Mouse (Mus musculus): ENCODE results near the gene Sdhaf1. TPM values are rescaled to one million over a fixed set of nuclear protein-coding genes. Genes with fewer than 3 reads are reported as not detected.
A peak's percentile ranks its signal among the peaks of the same experiment; 100 is the strongest.

The Sdhaf1 gene
- polyA plus RNA-seq, 1 experiment from 2014 or later, result 21.6 TPM

GRCm38 (mm10) chr7:30353279-30353822 is 29.7 kb upstream of the Sdhaf1 start:
- peaks cover 4% of the 10 kb centered on the region; the same call in 1 of the 2 replicates for H3K27me3 ChIP-seq (ENCODE audit: control insufficient read depth, insufficient read depth, low read length)

DNA sequence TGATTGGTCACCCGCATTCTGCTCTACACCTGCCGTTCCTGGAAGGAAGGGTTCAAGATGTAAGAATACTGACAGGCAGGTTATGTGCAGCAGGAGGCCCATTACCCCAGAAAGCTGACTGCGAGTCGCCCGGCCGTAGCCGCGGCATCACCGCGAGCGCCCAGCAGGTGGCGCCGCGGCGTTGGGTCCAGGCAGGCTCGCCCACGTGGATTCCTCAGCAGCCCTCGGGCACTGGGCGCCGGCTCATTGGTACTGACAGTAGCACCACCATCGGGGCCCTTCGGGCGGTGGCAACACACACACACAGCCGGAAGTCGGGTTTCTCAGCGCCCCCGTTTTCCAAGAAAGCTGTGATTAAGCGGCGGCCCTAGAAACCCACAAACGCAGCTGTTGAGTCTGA is 24.1 kb upstream of the Sdhaf1 start:
- H3K27me3 ChIP-seq (ENCODE audit: control insufficient read depth, insufficient read depth, low read length), result peaks cover 12% of the 10 kb centered on the region; the same call in 1 of the 2 replicates
- peak; percentile 79 for DNase-seq (ENCODE audit: low spot score)
- no peak overlapping the region for H3K27ac ChIP-seq (replicated peaks; ENCODE audit: low read depth, low read length)
- no peaks in the 10 kb centered on the region for H3K9me3 ChIP-seq (ENCODE audit: control insufficient read depth, low read length)
- ATAC-seq (ENCODE audit: insufficient number of reproducible peaks, low FRiP score, low TSS enrichment, low read depth), result 0 out of 2 replicates have a peak, but pooled peaks have one; percentile 44
- no peak overlapping the region for H3K9ac ChIP-seq (ENCODE audit: low read length)
- no peak overlapping the region for H3K4me3 ChIP-seq (ENCODE audit: low read depth, low read length)
- H3K4me2 ChIP-seq (ENCODE audit: low read depth, severe bottlenecking), result no peak overlapping the region
- H3K4me1 ChIP-seq (ENCODE audit: control insufficient read depth, insufficient read depth, low read length), result no peaks in the 10 kb centered on the region
- WGBS, result 3% methylated on average over 30 of the region's 30 CpGs
- no peaks in the 10 kb centered on the region for H3K36me3 ChIP-seq (ENCODE audit: control insufficient read depth, insufficient read depth, low read length)

More at GRCm38 (mm10) chr7:30353279-30353822, 29.7 kb upstream of the Sdhaf1 start:
- Histone ChIP-seq H3K4me3 (ENCODE audit: low read depth, low read length) (no peak overlapping the region), H3K9ac (ENCODE audit: low read length) (no peak overlapping the region), H3K4me1 (ENCODE audit: control insufficient read depth, insufficient read depth, low read length) (no peaks in the 10 kb centered on the region), H3K4me2 (ENCODE audit: low read depth, severe bottlenecking) (no peak overlapping the region), H3K36me3 (ENCODE audit: control insufficient read depth, insufficient read depth, low read length) (no peaks in the 10 kb centered on the region), H3K27ac (replicated peaks; ENCODE audit: low read depth, low read length) (no peak overlapping the region), H3K9me3 (ENCODE audit: control insufficient read depth, low read length) (no peaks in the 10 kb centered on the region)
- peak; percentile 80 for DNase-seq (ENCODE audit: low spot score)
- ATAC-seq (ENCODE audit: insufficient number of reproducible peaks, low FRiP score, low TSS enrichment, low read depth), result no peak
- WGBS, result 13% methylated on average over 6 of the region's 6 CpGs

DNA sequence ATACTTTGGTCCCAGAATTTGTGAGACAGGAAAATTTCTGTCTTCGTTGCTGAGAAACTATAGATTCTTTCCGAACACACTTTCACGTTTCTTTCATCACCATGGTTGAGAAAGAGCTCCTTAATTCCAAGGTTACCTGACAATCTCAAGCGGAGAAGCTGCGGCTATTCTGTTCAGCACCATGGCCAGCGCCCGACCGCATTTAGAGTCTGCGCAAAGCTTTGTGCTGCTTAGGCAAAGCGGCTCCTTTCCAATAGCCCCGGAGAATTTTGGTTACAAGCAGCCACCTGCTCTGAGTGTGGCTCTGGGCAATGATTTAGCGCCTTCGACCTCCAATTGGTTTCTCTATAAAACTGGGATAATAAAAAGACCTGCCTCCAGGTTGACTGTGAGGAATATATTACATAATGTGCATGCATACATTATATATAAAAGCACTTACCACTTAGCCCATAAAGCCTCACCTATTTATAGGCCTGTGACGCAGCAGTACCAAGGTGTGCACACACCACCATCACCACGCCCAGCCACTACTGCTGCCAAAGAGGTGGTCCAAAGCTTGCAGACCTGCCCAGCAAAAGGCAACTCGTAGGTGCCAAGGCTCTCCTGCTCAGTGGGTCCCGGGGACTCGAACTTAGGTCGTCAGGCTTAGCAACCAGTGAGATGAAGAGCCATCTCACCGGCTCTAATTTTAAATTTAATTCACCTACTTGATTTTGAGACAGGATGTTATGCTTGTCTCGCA is 23.1 kb upstream of the Sdhaf1 start:
- Histone ChIP-seq H3K4me1 (ENCODE audit: control insufficient read depth, insufficient read depth, low read length) (no peaks in the 10 kb centered on the region), H3K27me3 (ENCODE audit: control insufficient read depth, insufficient read depth, low read length) (peaks cover 12% of the 10 kb centered on the region; the same call in 1 of the 2 replicates), H3K27ac (replicated peaks; ENCODE audit: low read depth, low read length) (no peak overlapping the region), H3K9ac (ENCODE audit: low read length) (no peak overlapping the region), H3K36me3 (ENCODE audit: control insufficient read depth, insufficient read depth, low read length) (no peaks in the 10 kb centered on the region), H3K4me3 (ENCODE audit: low read depth, low read length) (no peak overlapping the region; the same call in 1 of the 2 replicates), H3K4me2 (ENCODE audit: low read depth, severe bottlenecking) (no peak overlapping the region), H3K9me3 (ENCODE audit: control insufficient read depth, low read length) (no peaks in the 10 kb centered on the region)
- peak; percentile 90 for DNase-seq (ENCODE audit: low spot score)
- 26% methylated on average over 21 of the region's 21 CpGs for WGBS
- no peak for ATAC-seq (ENCODE audit: insufficient number of reproducible peaks, low FRiP score, low TSS enrichment, low read depth)

DNA sequence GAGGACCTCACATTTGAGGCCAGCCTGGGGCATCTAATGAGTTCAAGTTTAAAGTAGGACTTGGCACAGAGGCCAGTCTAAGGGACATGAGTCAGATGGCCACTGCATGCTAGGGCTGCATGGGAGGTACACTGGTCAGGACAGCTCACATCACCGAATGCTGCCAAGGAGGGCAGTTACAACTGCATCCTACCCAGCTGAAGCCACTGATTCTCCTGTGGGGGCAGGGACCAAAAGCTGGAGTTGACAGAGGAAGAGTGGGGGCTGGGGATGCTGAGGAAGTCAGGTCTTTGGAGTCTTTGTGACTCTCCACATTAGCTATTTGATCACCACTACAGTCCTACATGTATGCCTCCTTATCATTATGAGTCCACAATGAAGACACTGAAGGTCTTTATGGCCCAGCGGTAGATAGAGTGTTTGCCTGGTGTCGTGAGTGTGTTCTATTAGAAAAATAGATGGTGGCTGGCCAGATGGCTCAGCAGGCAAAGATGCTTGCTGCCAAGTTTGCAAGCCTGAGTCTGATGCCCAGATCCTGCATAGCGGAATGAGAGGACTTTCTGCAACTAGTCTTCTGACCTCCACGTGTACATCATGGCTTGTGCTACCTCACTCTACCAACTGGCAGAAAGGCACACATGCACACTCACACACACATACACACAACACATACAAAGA is 15.9 kb upstream of the Sdhaf1 start:
- Histone ChIP-seq H3K9ac (ENCODE audit: low read length) (no peak overlapping the region), H3K4me3 (ENCODE audit: low read depth, low read length) (no peak overlapping the region), H3K36me3 (ENCODE audit: control insufficient read depth, insufficient read depth, low read length) (no peaks in the 10 kb centered on the region), H3K4me2 (ENCODE audit: low read depth, severe bottlenecking) (no peak overlapping the region), H3K27me3 (ENCODE audit: control insufficient read depth, insufficient read depth, low read length) (no peaks in the 10 kb centered on the region; the same call in 1 of the 2 replicates), H3K27ac (replicated peaks; ENCODE audit: low read depth, low read length) (no peak overlapping the region), H3K4me1 (ENCODE audit: control insufficient read depth, insufficient read depth, low read length) (no peaks in the 10 kb centered on the region), H3K9me3 (ENCODE audit: control insufficient read depth, low read length) (no peaks in the 10 kb centered on the region)
- DNase-seq (ENCODE audit: low spot score) (no peak), ATAC-seq (ENCODE audit: insufficient number of reproducible peaks, low FRiP score, low TSS enrichment, low read depth) (no peak)
- 77% methylated on average over 5 of the region's 5 CpGs for WGBS

- Histone ChIP-seq H3K27ac (replicated peaks; ENCODE audit: low read depth, low read length) (no peak overlapping the region), H3K4me3 (ENCODE audit: low read depth, low read length) (no peak overlapping the region), H3K4me1 (ENCODE audit: control insufficient read depth, insufficient read depth, low read length) (no peaks in the 10 kb centered on the region), H3K27me3 (ENCODE audit: control insufficient read depth, insufficient read depth, low read length) (no peaks in the 10 kb centered on the region; the same call in 1 of the 2 replicates), H3K9ac (ENCODE audit: low read length) (no peak overlapping the region), H3K4me2 (ENCODE audit: low read depth, severe bottlenecking) (no peak overlapping the region), H3K9me3 (ENCODE audit: control insufficient read depth, low read length) (no peaks in the 10 kb centered on the region), H3K36me3 (ENCODE audit: control insufficient read depth, insufficient read depth, low read length) (no peaks in the 10 kb centered on the region)
- DNase-seq (ENCODE audit: low spot score) (peak; percentile 91), ATAC-seq (ENCODE audit: insufficient number of reproducible peaks, low FRiP score, low TSS enrichment, low read depth) (no peak; the same call in 1 of the 2 replicates)
- 4% methylated on average over 9 of the region's 9 CpGs for WGBS
Measured at GRCm38 (mm10) chr7:30336384-30336783, 12.7 kb upstream of the Sdhaf1 start.

GRCm38 (mm10) chr7:30335688-30336087 is 12.0 kb upstream of the Sdhaf1 start:
- no peak for DNase-seq (ENCODE audit: low spot score)
- Histone ChIP-seq H3K4me1 (ENCODE audit: control insufficient read depth, insufficient read depth, low read length) (no peaks in the 10 kb centered on the region), H3K4me2 (ENCODE audit: low read depth, severe bottlenecking) (no peak overlapping the region), H3K27me3 (ENCODE audit: control insufficient read depth, insufficient read depth, low read length) (no peaks in the 10 kb centered on the region; the same call in 1 of the 2 replicates), H3K9me3 (ENCODE audit: control insufficient read depth, low read length) (no peaks in the 10 kb centered on the region), H3K9ac (ENCODE audit: low read length) (no peak overlapping the region), H3K27ac (replicated peaks; ENCODE audit: low read depth, low read length) (no peak overlapping the region), H3K4me3 (ENCODE audit: low read depth, low read length) (no peak overlapping the region), H3K36me3 (ENCODE audit: control insufficient read depth, insufficient read depth, low read length) (no peaks in the 10 kb centered on the region)
- WGBS, result 75% methylated on average over 6 of the region's 6 CpGs
- no peak for ATAC-seq (ENCODE audit: insufficient number of reproducible peaks, low FRiP score, low TSS enrichment, low read depth)

DNA sequence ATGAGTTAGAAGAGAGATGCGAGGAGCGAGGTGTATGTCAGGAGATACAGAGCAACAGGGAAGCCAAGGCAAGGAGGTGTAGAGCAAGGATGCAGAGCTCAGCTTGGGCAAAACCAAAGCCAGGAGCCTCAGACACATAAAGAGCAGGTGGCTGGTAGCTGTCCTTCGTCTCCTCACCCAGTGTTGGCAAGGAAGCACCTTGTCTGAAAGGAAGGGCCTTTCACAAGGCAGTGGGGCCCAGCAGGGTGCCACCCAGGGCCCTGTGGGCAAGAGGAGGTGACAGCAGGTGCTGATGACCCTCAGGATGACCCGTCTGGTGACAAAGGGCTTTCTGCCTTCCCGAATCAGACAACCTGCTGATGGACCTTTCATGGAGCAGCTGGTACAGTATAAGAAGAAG is 10.9 kb upstream of the Sdhaf1 start:
- Histone ChIP-seq H3K4me2 (ENCODE audit: low read depth, severe bottlenecking) (no peak overlapping the region), H3K4me1 (ENCODE audit: control insufficient read depth, insufficient read depth, low read length) (no peaks in the 10 kb centered on the region), H3K9me3 (ENCODE audit: control insufficient read depth, low read length) (no peaks in the 10 kb centered on the region), H3K4me3 (ENCODE audit: low read depth, low read length) (no peak overlapping the region), H3K36me3 (ENCODE audit: control insufficient read depth, insufficient read depth, low read length) (no peaks in the 10 kb centered on the region), H3K27ac (replicated peaks; ENCODE audit: low read depth, low read length) (no peak overlapping the region), H3K27me3 (ENCODE audit: control insufficient read depth, insufficient read depth, low read length) (no peaks in the 10 kb centered on the region; the same call in 1 of the 2 replicates), H3K9ac (ENCODE audit: low read length) (no peak overlapping the region)
- no peak for ATAC-seq (ENCODE audit: insufficient number of reproducible peaks, low FRiP score, low TSS enrichment, low read depth)
- DNase-seq (ENCODE audit: low spot score), result no peak
- 58% methylated on average over 5 of the region's 5 CpGs for whole genome bisulfite sequencing

GRCm38 (mm10) chr7:30333436-30333835 is 9.7 kb upstream of the Sdhaf1 start:
- 77% methylated on average over 4 of the region's 4 CpGs for WGBS

More at GRCm38 (mm10) chr7:30333436-30333835, 9.7 kb upstream of the Sdhaf1 start:
- Histone ChIP-seq H3K9me3 (ENCODE audit: control insufficient read depth, low read length) (no peaks in the 10 kb centered on the region), H3K27me3 (ENCODE audit: control insufficient read depth, insufficient read depth, low read length) (no peaks in the 10 kb centered on the region; the same call in 1 of the 2 replicates), H3K36me3 (ENCODE audit: control insufficient read depth, insufficient read depth, low read length) (no peaks in the 10 kb centered on the region), H3K27ac (replicated peaks; ENCODE audit: low read depth, low read length) (no peak overlapping the region), H3K4me3 (ENCODE audit: low read depth, low read length) (no peak overlapping the region), H3K4me2 (ENCODE audit: low read depth, severe bottlenecking) (no peak overlapping the region), H3K4me1 (ENCODE audit: control insufficient read depth, insufficient read depth, low read length) (no peaks in the 10 kb centered on the region), H3K9ac (ENCODE audit: low read length) (no peak overlapping the region)
- DNase-seq (ENCODE audit: low spot score) (no peak), ATAC-seq (ENCODE audit: insufficient number of reproducible peaks, low FRiP score, low TSS enrichment, low read depth) (no peak)
